Mouse (Mus musculus) heart, embryonic 11.5 days (tissue): ENCODE results near the gene Edaradd. TPM values are rescaled to one million over a fixed set of nuclear protein-coding genes. Genes with fewer than 3 reads are reported as not detected.

Source experiments
- ATAC-seq: fragments of 200-750 bp; cut with Nextera tagmentation; replicated peaks from 2 replicates; pipeline ENCODE4 v1.8.0; 2017; ENCODE audit warnings: moderate library complexity; ENCODE audit not compliant: insufficient number of reproducible peaks, low FRiP score, low TSS enrichment
- H3K27ac ChIP-seq: fragments of 300-500 bp; sonication (generic); 2 replicates; pipeline ENCODE4 v1.5.1; 2014; ENCODE audit warnings: mild to moderate bottlenecking, low read depth, low read length
- H3K27me3 ChIP-seq: fragments of 300-500 bp; sonication (generic); 2 replicates; pipeline ENCODE4 v1.6.1; 2014; ENCODE audit warnings: mild to moderate bottlenecking, low read length, mixed read lengths; ENCODE audit not compliant: control insufficient read depth, insufficient read depth
- H3K36me3 ChIP-seq: fragments of 300-500 bp; sonication (generic); 2 replicates; pipeline ENCODE4 v1.6.1; 2014; ENCODE audit warnings: mild to moderate bottlenecking, low read length, moderate library complexity, mixed read lengths; ENCODE audit not compliant: control insufficient read depth, insufficient read depth
- H3K4me1 ChIP-seq: fragments of 300-500 bp; sonication (generic); 2 replicates; pipeline ENCODE4 v1.6.1; 2014; ENCODE audit warnings: low read length; ENCODE audit not compliant: control insufficient read depth, insufficient read depth
- H3K4me2 ChIP-seq: fragments of 300-500 bp; sonication (generic); 2 replicates; pipeline ENCODE4 v1.6.1; 2014; ENCODE audit warnings: mild to moderate bottlenecking, moderate library complexity
- H3K4me3 ChIP-seq: fragments of 300-500 bp; sonication (generic); 2 replicates; pipeline ENCODE4 v1.5.1; 2014; ENCODE audit warnings: low read depth, low read length
- H3K9ac ChIP-seq: fragments of 300-500 bp; sonication (generic); 2 replicates; pipeline ENCODE4 v1.6.1; 2014; ENCODE audit warnings: mild to moderate bottlenecking, low read depth, low read length, moderate library complexity
- H3K9me3 ChIP-seq: fragments of 300-500 bp; sonication (generic); replicated peaks from 2 replicates; pipeline ENCODE4 v1.6.1; 2016; ENCODE audit warnings: low read length; ENCODE audit not compliant: control insufficient read depth
- WGBS: fragments of 180-500 bp; shearing (Covaris S2); extraction: QIAGEN DNeasy Blood & Tissue Kit; methylation state at CpG from one replicate; pipeline ENCODE4 v1.1.7; 2014; ENCODE audit not compliant: insufficient replicate concordance; 5-methylcytosine and 5-hydroxymethylcytosine counted together
- polyA plus RNA-seq: library from polyadenylated mRNA; unstranded; fragments of >200 nt; fragmentation: Nextera tagmentation; extraction: Ambion mirVana; gene quantifications from 2 replicates; pipeline ENCODE4 v1.2.1, GENCODE M21; 2014

Gene Edaradd
- polyA plus RNA-seq, 1 experiment from 2014 or later, result 0.72 TPM

- no peak for ATAC-seq
- no peak overlapping the region for H3K4me3 ChIP-seq
- H3K4me2 ChIP-seq, result no peak overlapping the region
- no peak overlapping the region for H3K27ac ChIP-seq
- no peaks in the 10 kb centered on the region for H3K9me3 ChIP-seq
- peaks cover 35% of the 10 kb centered on the region for H3K36me3 ChIP-seq
- no peaks in the 10 kb centered on the region for H3K4me1 ChIP-seq
- no peak overlapping the region for H3K9ac ChIP-seq
- H3K27me3 ChIP-seq, result no peaks in the 10 kb centered on the region
- 84% methylated on average over 5 of the region's 5 CpGs for WGBS
These were observed 86.4 kb downstream of the Edaradd start for GRCm38 (mm10) chr13:12433843-12434242.

- Histone ChIP-seq H3K4me3 (no peak overlapping the region), H3K9me3 (no peaks in the 10 kb centered on the region), H3K27ac (no peak overlapping the region), H3K4me2 (no peak overlapping the region), H3K4me1 (no peaks in the 10 kb centered on the region), H3K9ac (no peak overlapping the region), H3K36me3 (peaks cover 43% of the 10 kb centered on the region), H3K27me3 (no peaks in the 10 kb centered on the region)
- 88% methylated on average over 13 of the region's 13 CpGs for WGBS
- ATAC-seq, result no peak
These were observed 91.7 kb downstream of the Edaradd start for GRCm38 (mm10) chr13:12428556-12428955.

Other genes starting within 250 kb of the Edaradd start
- 1,008 and 1,229 TPM in 2 replicates for gene Actn2, start 179.7 kb downstream of the Edaradd start, polyA plus RNA-seq
- 15.1 and 16.6 TPM in 2 replicates for gene Heatr1, start 125.4 kb downstream of the Edaradd start, polyA plus RNA-seq
- 10.2 and 12.7 TPM in 2 replicates for gene Lgals8, start 55.5 kb downstream of the Edaradd start, polyA plus RNA-seq
- gene Ero1lb, start 45.4 kb upstream of the Edaradd start, polyA plus RNA-seq, result 7.2 and 7.7 TPM in 2 replicates